Mouse (Mus musculus): Measurements from ENCODE around the gene Qrich2. TPM values are rescaled to one million over a fixed set of nuclear protein-coding genes. Genes with fewer than 3 reads are reported as not detected.

The Qrich2 gene
- total and polyA plus RNA-seq, 3 experiments = 0.29 to 0.38 (median 0.32) TPM

DNA sequence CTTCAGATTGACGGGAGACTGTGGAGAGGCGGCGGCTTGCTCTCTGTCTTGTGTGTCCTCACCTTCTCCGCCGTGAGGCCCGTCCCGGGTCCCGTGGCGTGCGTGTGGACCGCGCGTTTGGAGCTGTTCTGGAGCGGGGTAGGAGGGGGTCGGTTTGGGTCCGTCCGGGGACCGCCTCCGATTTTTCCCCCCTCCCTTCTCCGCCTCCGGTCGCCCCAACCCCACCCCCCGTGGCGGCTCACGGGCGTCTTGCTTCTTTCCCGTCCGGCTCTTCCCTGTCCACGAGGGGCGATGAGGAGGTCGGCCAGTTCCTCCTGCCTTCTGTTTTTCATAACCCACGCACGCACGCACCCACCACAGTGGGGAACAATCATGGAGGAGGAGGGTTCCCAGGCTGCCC lies 32.6 kb upstream of the Qrich2 start:
- in situ Hi-C loops (cut with MboI; ENCODE audit: low pct_ligation_motif_present, low pct_unique_long_range_greater_than_20kb, low sequenced_read_pairs) = loop anchor here (5.0 kb wide), 1 partner anchor 34 kb away; the partner anchor contains the start of gene Sphk1
- TF ChIP-seq HCFC1 (IDR thresholded peaks at IDR 0.05; ENCODE audit: low read depth, low read length) = no peak
- no peak for TF ChIP-seq USF1 (IDR thresholded peaks at IDR 0.05; ENCODE audit: low read depth, low read length)
- TF ChIP-seq MYC (IDR thresholded peaks at IDR 0.05; ENCODE audit: low read depth, low read length) = no peak
- no peak for TF ChIP-seq SIN3A (IDR thresholded peaks at IDR 0.05; ENCODE audit: low read length)
- TF ChIP-seq CTCF (conservative IDR thresholded peaks at IDR 0.05 in 1 of 2, IDR thresholded peaks at IDR 0.05 in 1 of 2; ENCODE audit: low read depth in 2 of 2, low read length in 2 of 2) = no peak
- TF ChIP-seq RCOR1 (conservative IDR thresholded peaks at IDR 0.05; ENCODE audit: low read depth, low read length) = no peak
- no peak for TF ChIP-seq KAT2A (IDR thresholded peaks at IDR 0.05; ENCODE audit: insufficient replicate concordance, low read length)
- TF ChIP-seq NELFE (IDR thresholded peaks at IDR 0.05; ENCODE audit: low read depth, low read length) = no peak
- no peak for TF ChIP-seq CHD2 (IDR thresholded peaks at IDR 0.05; ENCODE audit: low read length)
- no peak for TF ChIP-seq PAX5 (IDR thresholded peaks at IDR 0.05; ENCODE audit: low read length)
- no peak for TF ChIP-seq USF2 (conservative IDR thresholded peaks at IDR 0.05; ENCODE audit: low read depth, low read length)
- TF ChIP-seq BHLHE40 (IDR thresholded peaks at IDR 0.05; ENCODE audit: low read depth, low read length) = no peak
- no peak for TF ChIP-seq POLR2AphosphoS2 (IDR thresholded peaks at IDR 0.05; ENCODE audit: low read depth, low read length)
- no peak for TF ChIP-seq EP300 (IDR thresholded peaks at IDR 0.05; ENCODE audit: low read length)
- no peak for TF ChIP-seq TBP (conservative IDR thresholded peaks at IDR 0.05; ENCODE audit: low read depth, low read length)
- no peak for TF ChIP-seq IRF4 (IDR thresholded peaks at IDR 0.05; ENCODE audit: low read depth, low read length)
- no peak for TF ChIP-seq MAFK (IDR thresholded peaks at IDR 0.05; ENCODE audit: insufficient replicate concordance, low read length)
- TF ChIP-seq GABPA (IDR thresholded peaks at IDR 0.05; ENCODE audit: insufficient replicate concordance, low read depth, low read length) = no peak
- no peak for TF ChIP-seq RAD21 (IDR thresholded peaks at IDR 0.05; ENCODE audit: low read depth, low read length)
- Histone ChIP-seq H3K4me2 (ENCODE audit: insufficient read depth, low read depth, poor library complexity, severe bottlenecking) (no peak overlapping the region), H3K27ac (ENCODE audit: insufficient read depth, low read depth) (no peak overlapping the region), H3K4me1 (ENCODE audit: control insufficient read depth in 1 of 2, insufficient read depth in 2 of 2) (peaks cover 0 to 31% of the 10 kb centered on the region in 2 experiments; a peak in 2 of 4 replicates), H3K4me3 (replicated peaks in 1 of 3; ENCODE audit: low read depth in 2 of 3, low read length in 2 of 3, poor library complexity in 1 of 3) (no peak overlapping the region), H3K27me3 (replicated peaks) (no peaks in the 10 kb centered on the region), H3K9ac (ENCODE audit: insufficient read depth, low read depth) (no peak overlapping the region), H3K9me3 (replicated peaks; ENCODE audit: low read length) (peaks cover 2% of the 10 kb centered on the region), H3K79me2 (replicated peaks; ENCODE audit: control insufficient read depth, extremely low read depth, insufficient read depth, poor library complexity, severe bottlenecking) (no peaks in the 10 kb centered on the region), H3K36me3 (replicated peaks in 1 of 2; ENCODE audit: control insufficient read depth in 1 of 2, insufficient read depth in 1 of 2, low read length in 1 of 2) (no peaks in the 10 kb centered on the region)
- dilution Hi-C loops (cut with MboI; ENCODE audit: extremely low pct_ligation_motif_present, extremely low pct_unique_long_range_greater_than_20kb, low sequenced_read_pairs) = no loop called here
- no peak for DNase-seq (ENCODE audit: extremely low read depth)

DNA sequence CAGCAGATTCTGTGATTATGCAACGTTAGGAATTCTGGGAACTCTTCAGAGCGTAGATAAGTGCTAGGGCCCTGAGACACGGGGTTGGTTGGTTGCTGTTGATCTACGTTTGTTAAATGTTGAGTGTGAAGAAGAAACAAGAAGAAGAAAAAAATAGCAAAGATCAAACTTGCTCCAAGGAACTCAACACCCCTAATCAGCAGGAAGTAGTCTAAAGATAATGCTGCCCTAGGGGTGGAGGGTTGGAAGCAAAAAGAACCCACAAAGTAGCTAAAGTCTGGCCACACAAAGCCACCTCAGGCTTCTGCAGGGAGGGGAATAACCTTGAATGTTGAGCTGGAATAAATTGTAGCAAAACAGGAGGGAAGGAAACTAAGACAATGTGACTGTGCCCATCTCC lies 31.3 kb upstream of the Qrich2 start:
- TF ChIP-seq MAFK (IDR thresholded peaks at IDR 0.05; ENCODE audit: insufficient replicate concordance, low read length) (no peak), ZC3H11A (IDR thresholded peaks at IDR 0.05; ENCODE audit: low read depth, low read length) (no peak), JUND (conservative IDR thresholded peaks at IDR 0.05; ENCODE audit: low read depth, low read length) (no peak), KAT2A (IDR thresholded peaks at IDR 0.05; ENCODE audit: insufficient replicate concordance, low read length) (no peak), UBTF (IDR thresholded peaks at IDR 0.05; ENCODE audit: low read depth, low read length) (no peak), POLR2AphosphoS2 (IDR thresholded peaks at IDR 0.05; ENCODE audit: low read depth, low read length) (no peak), ZNF384 (IDR thresholded peaks at IDR 0.05; ENCODE audit: low read depth, low read length) (no peak), SIN3A (IDR thresholded peaks at IDR 0.05; ENCODE audit: low read length) (no peak), RAD21 (IDR thresholded peaks at IDR 0.05; ENCODE audit: low read depth, low read length) (no peak), ELF1 (IDR thresholded peaks at IDR 0.05; ENCODE audit: low read depth, low read length) (no peak), RCOR1 (conservative IDR thresholded peaks at IDR 0.05; ENCODE audit: low read depth, low read length) (no peak), POLR2A (IDR thresholded peaks at IDR 0.05; ENCODE audit: low read depth, low read length) (no peak), BHLHE40 (IDR thresholded peaks at IDR 0.05; ENCODE audit: low read depth, low read length) (no peak), ETS1 (conservative IDR thresholded peaks at IDR 0.05; ENCODE audit: low read depth, low read length) (no peak), MXI1 (IDR thresholded peaks at IDR 0.05; ENCODE audit: low read depth, low read length) (no peak), IRF4 (IDR thresholded peaks at IDR 0.05; ENCODE audit: low read depth, low read length) (no peak)
- Histone ChIP-seq H3K4me2 (ENCODE audit: insufficient read depth, low read depth, poor library complexity, severe bottlenecking) (no peak overlapping the region), H3K9ac (ENCODE audit: insufficient read depth, low read depth) (no peak overlapping the region), H3K36me3 (replicated peaks in 1 of 2; ENCODE audit: control insufficient read depth in 1 of 2, insufficient read depth in 1 of 2, low read length in 1 of 2) (no peaks in the 10 kb centered on the region), H3K4me3 (replicated peaks in 1 of 3; ENCODE audit: low read depth in 2 of 3, low read length in 2 of 3, poor library complexity in 1 of 3) (no peak overlapping the region), H3K27ac (ENCODE audit: insufficient read depth, low read depth) (no peak overlapping the region), H3K79me2 (replicated peaks; ENCODE audit: control insufficient read depth, extremely low read depth, insufficient read depth, poor library complexity, severe bottlenecking) (no peaks in the 10 kb centered on the region), H3K9me3 (replicated peaks; ENCODE audit: low read length) (peaks cover 2% of the 10 kb centered on the region), H3K4me1 (ENCODE audit: control insufficient read depth in 1 of 2, insufficient read depth in 2 of 2) (peaks cover 0 to 31% of the 10 kb centered on the region in 2 experiments; a peak in 2 of 4 replicates), H3K27me3 (replicated peaks) (no peaks in the 10 kb centered on the region)
- in situ Hi-C loops (cut with MboI; ENCODE audit: low pct_ligation_motif_present, low pct_unique_long_range_greater_than_20kb, low sequenced_read_pairs) = loop anchor here (5.0 kb wide), 1 partner anchor 35 kb away; the partner anchor contains the start of gene Sphk1
- DNase-seq (ENCODE audit: extremely low read depth) = no peak
- dilution Hi-C loops (cut with MboI; ENCODE audit: extremely low pct_ligation_motif_present, extremely low pct_unique_long_range_greater_than_20kb, low sequenced_read_pairs) = no loop called here

All from CH12.LX (cell line).